Mouse (Mus musculus) stomach, adult 2 months (tissue): Measurements from ENCODE around the gene Ifnab. TPM values are rescaled to one million over a fixed set of nuclear protein-coding genes. Genes with fewer than 3 reads are reported as not detected.

Experiments
- polyA plus RNA-seq: library from polyadenylated mRNA; depleted of rRNA; stranded (reverse); fragments of >200 nt; gene quantifications from 2 replicates; pipeline ENCODE4 v1.2.3, GENCODE M21; 2012; rRNA removed

Ifnab gene
- not detected in 2 replicates for polyA plus RNA-seq

GRCm38 (mm10) chr4:88691259-88691658, at the start of gene Ifnab:
Gene Ifnab, minus strand, starts transcription at chr4:88691359.

GRCm38 (mm10) chr4:88721791-88722721, 30.9 kb upstream of the Ifnab start, which contains the start of the genes Gm26566 and Klhl9:
Gene Gm26566, plus strand, starts transcription at chr4:88721805.
Gene Klhl9, minus strand, starts transcription at chr4:88722465.

GRCm38 (mm10) chr4:88683812-88684211, 7.3 kb downstream of the Ifnab start, which contains the start of gene Ifna2:
Gene Ifna2, minus strand, starts transcription at chr4:88683912.

GRCm38 (mm10) chr4:88676824-88677223, 14.3 kb downstream of the Ifnab start, which contains the start of gene Ifna16:
Gene Ifna16, minus strand, starts transcription at chr4:88676924.

GRCm38 (mm10) chr4:88644359-88644758, 46.8 kb downstream of the Ifnab start, which contains the start of gene Ifna13:
Gene Ifna13, minus strand, starts transcription at chr4:88644459.

Other genes with a start within 250 kb of the Ifnab start
- gene Ifnb1, start 168.6 kb downstream of the Ifnab start, polyA plus RNA-seq = not detected in 2 replicates
- not detected in 2 replicates for gene Ifna15, start 133.1 kb downstream of the Ifnab start, polyA plus RNA-seq
- gene Ifna14, start 119.6 kb downstream of the Ifnab start, polyA plus RNA-seq = not detected in 2 replicates
- not detected in 2 replicates for gene Ifna9, start 99.0 kb downstream of the Ifnab start, polyA plus RNA-seq
- not detected in 2 replicates for gene Ifna12, start 88.0 kb downstream of the Ifnab start, polyA plus RNA-seq
- gene C87499, start 56.9 kb downstream of the Ifnab start, polyA plus RNA-seq = not detected in 2 replicates
- not detected in 2 replicates for gene Ifna13, start 46.9 kb downstream of the Ifnab start, polyA plus RNA-seq
- not detected in 2 replicates for gene Ifna16, start 14.4 kb downstream of the Ifnab start, polyA plus RNA-seq
- not detected in 2 replicates for gene Ifna2, start 7.4 kb downstream of the Ifnab start, polyA plus RNA-seq
- 0.30 TPM in 1 of 2 replicates, not detected in the other for gene Gm26566, start 30.4 kb upstream of the Ifnab start, polyA plus RNA-seq
- gene Klhl9, start 31.1 kb upstream of the Ifnab start, polyA plus RNA-seq = 3.6 and 6.2 TPM in 2 replicates
- gene Gm13271, start 63.5 kb upstream of the Ifnab start, polyA plus RNA-seq = not detected in 2 replicates
- gene Gm13283, start 68.8 kb upstream of the Ifnab start, polyA plus RNA-seq = not detected in 2 replicates
- 0.08 TPM in 1 of 2 replicates, not detected in the other for gene Gm13290, start 82.5 kb upstream of the Ifnab start, polyA plus RNA-seq
- not detected in 2 replicates for gene Gm13289, start 85.6 kb upstream of the Ifnab start, polyA plus RNA-seq
- not detected in 2 replicates for gene Gm13272, start 88.5 kb upstream of the Ifnab start, polyA plus RNA-seq
- gene Ifnz, start 90.8 kb upstream of the Ifnab start, polyA plus RNA-seq = not detected in 2 replicates
- gene Gm13276, start 94.3 kb upstream of the Ifnab start, polyA plus RNA-seq = not detected in 2 replicates
- gene Gm13277, start 97.3 kb upstream of the Ifnab start, polyA plus RNA-seq = not detected in 2 replicates
- not detected in 2 replicates for gene Gm13278, start 100.2 kb upstream of the Ifnab start, polyA plus RNA-seq
- gene Gm13275, start 103.1 kb upstream of the Ifnab start, polyA plus RNA-seq = not detected in 2 replicates
- gene Gm13279, start 106.0 kb upstream of the Ifnab start, polyA plus RNA-seq = not detected in 2 replicates
- not detected in 2 replicates for gene Gm13285, start 108.3 kb upstream of the Ifnab start, polyA plus RNA-seq
- not detected in 2 replicates for gene Gm13287, start 111.9 kb upstream of the Ifnab start, polyA plus RNA-seq
- not detected in 2 replicates for gene Gm13288, start 114.2 kb upstream of the Ifnab start, polyA plus RNA-seq
- not detected in 2 replicates for gene Ifna7, start 124.9 kb upstream of the Ifnab start, polyA plus RNA-seq
- not detected in 2 replicates for gene Ifna11, start 128.6 kb upstream of the Ifnab start, polyA plus RNA-seq
- not detected in 2 replicates for gene Ifna6, start 136.1 kb upstream of the Ifnab start, polyA plus RNA-seq
- gene Ifna5, start 144.2 kb upstream of the Ifnab start, polyA plus RNA-seq = not detected in 2 replicates
- not detected in 2 replicates for gene Ifna4, start 150.5 kb upstream of the Ifnab start, polyA plus RNA-seq
- gene Ifna1, start 158.7 kb upstream of the Ifnab start, polyA plus RNA-seq = not detected in 2 replicates
- 0.12 TPM in 1 of 2 replicates, not detected in the other for gene Ifne, start 188.8 kb upstream of the Ifnab start, polyA plus RNA-seq